8 mouse cellular contexts compared by ENCODE assay signal in the genomic region with DNA sequence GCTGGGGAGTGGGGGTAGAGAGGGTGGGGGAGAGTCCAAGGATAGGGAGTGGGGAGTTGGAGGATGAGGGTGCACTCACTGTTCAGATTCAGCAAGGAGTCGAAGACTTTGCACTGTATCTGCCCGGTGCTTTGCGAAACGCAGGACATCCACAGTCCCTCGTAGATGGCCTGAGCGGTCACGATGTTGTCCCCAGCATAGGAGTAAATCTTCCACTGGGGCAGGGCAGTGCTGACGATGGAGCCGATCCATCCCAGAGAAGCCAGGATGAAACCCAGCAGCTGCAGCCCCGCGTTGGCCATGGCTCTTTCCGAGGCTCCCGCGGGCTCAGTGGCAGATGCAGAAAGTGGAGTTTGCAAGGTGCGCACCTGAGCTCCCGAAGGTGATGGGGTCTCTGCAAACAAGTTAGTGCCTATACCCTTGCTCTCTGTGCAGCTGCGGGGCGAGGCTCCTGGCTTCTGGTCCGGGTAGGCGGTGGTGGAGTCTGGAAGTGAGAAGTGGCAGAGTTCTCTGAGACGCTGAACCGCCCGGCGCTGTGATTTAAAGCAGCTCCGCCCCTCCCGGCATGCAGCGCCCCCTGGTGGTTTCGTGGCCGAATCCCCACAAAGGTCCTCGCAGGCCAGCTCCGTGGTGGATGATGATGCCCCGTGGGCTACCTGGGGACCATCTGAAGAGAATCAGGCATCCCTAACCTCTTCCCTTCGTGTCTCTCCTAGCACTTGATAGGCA. TPM values are rescaled to one million over a fixed set of nuclear protein-coding genes. Genes with fewer than 3 reads are reported as not detected.
DNase-seq lines count a peak whose midpoint lies in the region; ATAC-seq and TF ChIP-seq lines count a peak whose summit lies in the region.

Gene Cldn1, minus strand, starts transcription at position 517 of the 729 bp plus-strand sequence.

- H3K79me2 ChIP-seq in myocyte (ENCODE audit: control insufficient read depth, insufficient read depth), result no peaks in the 10 kb centered on the region

- H3K4me2 ChIP-seq in heart, embryonic 13.5 days, result peak within 1 kb of the TSS; percentile 83
- peak within 1 kb of the TSS; percentile 62 for H3K4me2 ChIP-seq in liver, embryonic 11.5 days
- H3K4me2 ChIP-seq in myocyte (ENCODE audit: low read depth), result peak within 1 kb of the TSS; percentile 45

- H3K27me3 ChIP-seq in forebrain, embryonic 10.5 days (ENCODE audit: poor library complexity, severe bottlenecking), result peaks cover 17% of the 10 kb centered on the region
- peaks cover 8% of the 10 kb centered on the region; the same call in 1 of the 2 replicates for H3K27me3 ChIP-seq in heart, embryonic 13.5 days (replicated peaks)
- H3K27me3 ChIP-seq in liver, embryonic 11.5 days (replicated peaks; ENCODE audit: control insufficient read depth, insufficient read depth, low read length), result no peaks in the 10 kb centered on the region
- H3K27me3 ChIP-seq in myocyte (ENCODE audit: control insufficient read depth, insufficient read depth, insufficient read length), result no peaks in the 10 kb centered on the region

- H3K9me3 ChIP-seq in forebrain, embryonic 10.5 days, result no peaks in the 10 kb centered on the region
- no peaks in the 10 kb centered on the region for H3K9me3 ChIP-seq in heart, embryonic 13.5 days
- no peaks in the 10 kb centered on the region for H3K9me3 ChIP-seq in liver, embryonic 11.5 days (ENCODE audit: control insufficient read depth, low read length)

- H3K4me1 ChIP-seq in forebrain, embryonic 10.5 days, result peaks cover 8% of the 10 kb centered on the region
- H3K4me1 ChIP-seq in heart, embryonic 13.5 days, result peaks cover 6% of the 10 kb centered on the region
- H3K4me1 ChIP-seq in liver, embryonic 11.5 days (replicated peaks; ENCODE audit: control insufficient read depth, insufficient read depth, low read length), result no peaks in the 10 kb centered on the region

- peak within 1 kb of the TSS; percentile 71 for H3K9ac ChIP-seq in heart, embryonic 13.5 days
- H3K9ac ChIP-seq in liver, embryonic 11.5 days (ENCODE audit: low read depth, low read length), result peak within 1 kb of the TSS; percentile 46

- ATAC-seq in CD4-positive, CD25-positive, alpha-beta regulatory T cell, adult 4 months, result no peak
- no peak for ATAC-seq in heart, embryonic 13.5 days (ENCODE audit: extremely low read depth, insufficient number of reproducible peaks, low FRiP score, low TSS enrichment)
- peak; percentile 57 for ATAC-seq in liver, embryonic 11.5 days (replicated peaks; ENCODE audit: low FRiP score)

- peak within 1 kb of the TSS; percentile 59 for H3K4me3 ChIP-seq in forebrain, embryonic 10.5 days
- peak within 1 kb of the TSS; percentile 56 for H3K4me3 ChIP-seq in heart, embryonic 13.5 days
- H3K4me3 ChIP-seq in liver, embryonic 11.5 days (ENCODE audit: low read depth, low read length), result peak within 1 kb of the TSS; percentile 47
- H3K4me3 ChIP-seq in myocyte, result no peak within 1 kb of the TSS

- 2% methylated on average over 33 of the region's 33 CpGs for WGBS in forebrain, embryonic 10.5 days
- WGBS in heart, embryonic 13.5 days, result 3% methylated on average over 33 of the region's 33 CpGs
- 6% methylated on average over 33 of the region's 33 CpGs for WGBS in liver, embryonic 11.5 days

- no peak within 1 kb of the TSS for H3ac ChIP-seq in myocyte (ENCODE audit: control insufficient read depth, insufficient read length)

- H3K27ac ChIP-seq in forebrain, embryonic 10.5 days, result peak within 1 kb of the TSS; percentile 57; the same call in 1 of the 2 replicates
- no peak within 1 kb of the TSS for H3K27ac ChIP-seq in heart, embryonic 13.5 days (replicated peaks)
- no peak within 1 kb of the TSS for H3K27ac ChIP-seq in liver, embryonic 11.5 days (ENCODE audit: low read depth, low read length)

- H3K36me3 ChIP-seq in forebrain, embryonic 10.5 days (replicated peaks), result no peaks in the 10 kb centered on the region
- H3K36me3 ChIP-seq in heart, embryonic 13.5 days, result no peaks in the 10 kb centered on the region
- no peaks in the 10 kb centered on the region for H3K36me3 ChIP-seq in liver, embryonic 11.5 days (ENCODE audit: control insufficient read depth, insufficient read depth, low read length)
- no peaks in the 10 kb centered on the region for H3K36me3 ChIP-seq in myocyte (ENCODE audit: control insufficient read depth, insufficient read depth)

- peak; percentile 25 for DNase-seq in CD4-positive, CD25-positive, alpha-beta regulatory T cell, adult 2 months (ENCODE audit: low read depth, low spot score)
- DNase-seq in forebrain, embryonic 10.5 days (ENCODE audit: extremely low spot score, low spot score), result peak; percentile 88
- peak; percentile 92 for DNase-seq in kidney, postnatal 10 days
- peak; percentile 83 for DNase-seq in liver, embryonic 11.5 days (ENCODE audit: low spot score)
- peak; percentile 6 to 23 for DNase-seq in spleen, postnatal 36 days (ENCODE audit: low spot score in 2 of 2)

- no peak for TF ChIP-seq POLR2A in myocyte (IDR thresholded peaks at IDR 0.05; ENCODE audit: insufficient read length, low read depth)

TF ChIP-seq in myocyte, 11 proteins besides CTCF, POLR2A, EP300 and RAD21:
- TF ChIP-seq TCF12 (IDR thresholded peaks at IDR 0.05; ENCODE audit: insufficient read depth, poor library complexity, severe bottlenecking) (no peak), REST (IDR thresholded peaks at IDR 0.05; ENCODE audit: insufficient read depth, insufficient read length) (no peak)

RNA-seq across cellular contexts. Expression of gene Cldn1, which starts in this region (rescaled TPM):
- not detected for polyA plus RNA-seq in CD4-positive, CD25-positive, alpha-beta regulatory T cell, adult 4 months (2017; shearing (Covaris generic))
- polyA plus RNA-seq in forebrain, embryonic 10.5 days (2016; fragmentation: Nextera tagmentation; extraction: Ambion mirVana), result 1.7 and 2.0 TPM in 2 replicates
- 1.8 and 2.5 TPM in 2 replicates for polyA plus RNA-seq in heart, embryonic 13.5 days (2015; fragmentation: Nextera tagmentation; extraction: Ambion mirVana)
- polyA plus RNA-seq in liver, embryonic 11.5 days (2014; fragmentation: Nextera tagmentation; extraction: Ambion mirVana), result 12.2 and 13.7 TPM in 2 replicates
- 0.02 TPM for polyA plus RNA-seq in myocyte (2012; fragmentation: generic; extraction: Trizol)

Comparison
In these comparisons a context has a peak if more than half of its experiments do, and no peak if none do; other contexts are left out.
1. DNase-seq: peak in every context shown above with its lines; median percentile 92 in kidney, postnatal 10 days; 88 in forebrain, embryonic 10.5 days; 83 in liver, embryonic 11.5 days; 25 in CD4-positive, CD25-positive, alpha-beta regulatory T cell, adult 2 months; 14 in spleen, postnatal 36 days.